Mouse (Mus musculus) layer of hippocampus, postnatal 10 days (tissue): ENCODE results near the gene Cenpf. TPM values are rescaled to one million over a fixed set of nuclear protein-coding genes. Genes with fewer than 3 reads are reported as not detected.
"Not testable (repeated sequence)": the region's sequence is repeated elsewhere in the genome, so short reads cannot be mapped to it uniquely, and the experiment has no call there.

Source experiments
- DNase-seq, 2 experiments: peaks; one replicate each; pipeline ENCODE4 v3.0.0; 2021; ENCODE audit warnings: low spot score in 2 of 2
- total RNA-seq, 2 experiments: library from RNA; stranded (reverse); gene quantifications; 2 replicates each; pipeline ENCODE4 v1.2.3; 2021

Gene Cenpf
- total RNA-seq, 2 experiments from 2014 or later: 4.5 to 5.9 TPM

GRCm38 (mm10) chr1:189695321-189695720 is 7.4 kb upstream of the Cenpf start:
- no peak for DNase-seq

GRCm38 (mm10) chr1:189694391-189694790 is 6.5 kb upstream of the Cenpf start:
- no peak for DNase-seq

- not testable (repeated sequence) for DNase-seq
Observed at GRCm38 (mm10) chr1:189692442-189692841, 4.6 kb upstream of the Cenpf start.

GRCm38 (mm10) chr1:189689050-189689833 is 1.4 kb upstream of the Cenpf start:
- no peak for DNase-seq

GRCm38 (mm10) chr1:189688388-189688750 is 483 bp upstream of the Cenpf start:
- no peak for DNase-seq

GRCm38 (mm10) chr1:189686025-189686424 is 1.9 kb downstream of the Cenpf start:
- DNase-seq: no peak

GRCm38 (mm10) chr1:189684786-189685415 is 3.0 kb downstream of the Cenpf start:
- no peak for DNase-seq

- peak in 1 of 2 experiments; percentile 23 for DNase-seq
Observed at GRCm38 (mm10) chr1:189679555-189679954, 8.3 kb downstream of the Cenpf start.

GRCm38 (mm10) chr1:189675953-189676352 is 11.9 kb downstream of the Cenpf start:
- DNase-seq: no peak

- peak; percentile 53 to 69 for DNase-seq
Observed at GRCm38 (mm10) chr1:189675421-189675820, 12.5 kb downstream of the Cenpf start.

- no peak for DNase-seq
Observed at GRCm38 (mm10) chr1:189665966-189666365, 21.9 kb downstream of the Cenpf start.

GRCm38 (mm10) chr1:189664873-189665144 is 23.1 kb downstream of the Cenpf start:
- DNase-seq: no peak

GRCm38 (mm10) chr1:189664061-189664872 is 23.6 kb downstream of the Cenpf start:
- no peak for DNase-seq

- DNase-seq: peak; percentile 21 to 48
Observed at GRCm38 (mm10) chr1:189663437-189663836, 24.4 kb downstream of the Cenpf start.

GRCm38 (mm10) chr1:189661856-189662255 is 26.0 kb downstream of the Cenpf start:
- peak in 1 of 2 experiments; percentile 30 for DNase-seq

- DNase-seq: no peak
Observed at GRCm38 (mm10) chr1:189657406-189657805, 30.5 kb downstream of the Cenpf start.

GRCm38 (mm10) chr1:189653746-189654145 is 34.1 kb downstream of the Cenpf start:
- no peak for DNase-seq

GRCm38 (mm10) chr1:189646597-189646996 is 41.3 kb downstream of the Cenpf start:
- DNase-seq: no peak

- peak; percentile 33 to 36 for DNase-seq
Observed at GRCm38 (mm10) chr1:189645371-189645770, 42.5 kb downstream of the Cenpf start.

- DNase-seq: peak; percentile 30 to 32
Observed at GRCm38 (mm10) chr1:189644700-189645345, 43.1 kb downstream of the Cenpf start.

GRCm38 (mm10) chr1:189639581-189639980 is 48.3 kb downstream of the Cenpf start:
- DNase-seq: no peak

GRCm38 (mm10) chr1:189633791-189634190 is 54.1 kb downstream of the Cenpf start:
- DNase-seq: no peak
